Mouse (Mus musculus) midbrain, embryonic 16.5 days (tissue): ENCODE measurements at regions not wholly inside any gene's neighbourhood (a gene's known extent, or its start where the extent isn't known, plus 50 kb on each side); places are given as distances from the start of the nearest gene placed in this dataset.

Source experiments
- ATAC-seq: fragments of 200-750 bp; cut with Nextera tagmentation; 2 replicates; pipeline ENCODE4 v1.8.0; 2017; ENCODE audit warnings: moderate TSS enrichment
- H3K27ac ChIP-seq: fragments of 300-500 bp; sonication (generic); 2 replicates; pipeline ENCODE4 v1.5.1; 2014; ENCODE audit warnings: mild to moderate bottlenecking, low read length, mixed read lengths
- H3K27me3 ChIP-seq: fragments of 300-500 bp; sonication (generic); 2 replicates; pipeline ENCODE4 v1.6.1; 2014; ENCODE audit warnings: low read depth, low read length, mixed read lengths; ENCODE audit not compliant: control insufficient read depth, insufficient read depth
- H3K36me3 ChIP-seq: fragments of 300-500 bp; sonication (generic); 2 replicates; pipeline ENCODE4 v1.6.1; 2014; ENCODE audit warnings: mild to moderate bottlenecking, low read length, moderate library complexity, mixed read lengths; ENCODE audit not compliant: control insufficient read depth, insufficient read depth
- H3K4me1 ChIP-seq: fragments of 300-500 bp; sonication (generic); 2 replicates; pipeline ENCODE4 v1.6.1; 2014; ENCODE audit warnings: mild to moderate bottlenecking, low read length, mixed read lengths; ENCODE audit not compliant: control insufficient read depth, insufficient read depth
- H3K4me2 ChIP-seq: fragments of 300-500 bp; sonication (generic); 2 replicates; pipeline ENCODE4 v1.6.1; 2014; ENCODE audit warnings: mild to moderate bottlenecking, low read length, mixed read lengths
- H3K4me3 ChIP-seq: fragments of 300-500 bp; sonication (generic); 2 replicates; pipeline ENCODE4 v1.5.1; 2014; ENCODE audit warnings: low read depth, mild to moderate bottlenecking, low read length, moderate library complexity, mixed read lengths
- H3K9ac ChIP-seq: fragments of 300-500 bp; sonication (generic); 2 replicates; pipeline ENCODE4 v1.6.1; 2014; ENCODE audit warnings: low read depth, low read length, mixed read lengths
- H3K9me3 ChIP-seq: fragments of 300-500 bp; sonication (generic); replicated peaks from 2 replicates; pipeline ENCODE4 v1.6.1; 2014; ENCODE audit warnings: mild to moderate bottlenecking, low read length, mixed read lengths; ENCODE audit not compliant: control insufficient read depth, poor library complexity, severe bottlenecking
- WGBS: fragments of 180-500 bp; shearing (Covaris S2); extraction: QIAGEN DNeasy Blood & Tissue Kit; methylation state at CpG from one replicate; pipeline ENCODE4 v1.1.7; 2014; 5-methylcytosine and 5-hydroxymethylcytosine counted together

GRCm38 (mm10) chr11:66684181-66684580 is 158.4 kb upstream of the Shisa6 start:
- H3K9me3 ChIP-seq: no peaks in the 10 kb centered on the region
- H3K27ac ChIP-seq: no peak overlapping the region
- no peak for ATAC-seq
- WGBS: 66% methylated on average over 4 of the region's 4 CpGs
- no peaks in the 10 kb centered on the region for H3K4me1 ChIP-seq
- H3K9ac ChIP-seq: no peak overlapping the region
- no peak overlapping the region for H3K4me2 ChIP-seq
- H3K36me3 ChIP-seq: no peaks in the 10 kb centered on the region
- no peak overlapping the region for H3K4me3 ChIP-seq
- no peaks in the 10 kb centered on the region for H3K27me3 ChIP-seq

- Histone ChIP-seq H3K4me1 (no peaks in the 10 kb centered on the region), H3K9ac (no peak overlapping the region), H3K36me3 (no peaks in the 10 kb centered on the region), H3K27me3 (no peaks in the 10 kb centered on the region), H3K27ac (no peak overlapping the region), H3K4me3 (no peak overlapping the region), H3K9me3 (0 out of 2 replicates have a peak, but pooled peaks cover 4% of the 10 kb centered on the region), H3K4me2 (no peak overlapping the region)
- 62% methylated on average over 5 of the region's 5 CpGs for WGBS
- ATAC-seq: no peak
Observed at GRCm38 (mm10) chr11:66694651-66695266, 169.0 kb upstream of the Shisa6 start.

- Histone ChIP-seq H3K36me3 (no peaks in the 10 kb centered on the region), H3K4me3 (no peak overlapping the region), H3K27me3 (no peaks in the 10 kb centered on the region), H3K4me1 (no peaks in the 10 kb centered on the region), H3K9me3 (0 out of 2 replicates have a peak, but pooled peaks cover 4% of the 10 kb centered on the region), H3K27ac (no peak overlapping the region), H3K9ac (no peak overlapping the region), H3K4me2 (no peak overlapping the region)
- no peak for ATAC-seq
- WGBS: 84% methylated on average over 1 of the region's 1 CpGs
Observed at GRCm38 (mm10) chr11:66696791-66697190, 171.0 kb upstream of the Shisa6 start.

- ATAC-seq: no peak
- WGBS: 43% methylated on average over 1 of the region's 1 CpGs
- peaks cover 2% of the 10 kb centered on the region; the same call in 1 of the 2 replicates for H3K9me3 ChIP-seq
Observed at GRCm38 (mm10) chr11:66745479-66745878, 166.3 kb upstream of the Pirt start.

GRCm38 (mm10) chr11:66789997-66790396 is 121.8 kb upstream of the Pirt start:
- Histone ChIP-seq H3K9ac (no peak overlapping the region), H3K27ac (no peak overlapping the region), H3K4me2 (no peak overlapping the region), H3K9me3 (peaks cover 3% of the 10 kb centered on the region; the same call in 1 of the 2 replicates), H3K36me3 (no peaks in the 10 kb centered on the region), H3K27me3 (no peaks in the 10 kb centered on the region), H3K4me1 (no peaks in the 10 kb centered on the region), H3K4me3 (no peak overlapping the region)
- ATAC-seq: no peak
- 56% methylated on average over 3 of the region's 3 CpGs for WGBS

More at GRCm38 (mm10) chr11:66745479-66745878, 166.3 kb upstream of the Pirt start:
- Histone ChIP-seq H3K36me3 (no peaks in the 10 kb centered on the region), H3K4me2 (no peak overlapping the region), H3K27ac (no peak overlapping the region), H3K4me1 (no peaks in the 10 kb centered on the region), H3K9ac (no peak overlapping the region), H3K4me3 (no peak overlapping the region), H3K27me3 (no peaks in the 10 kb centered on the region)

GRCm38 (mm10) chr11:66806887-66807286 is 104.9 kb upstream of the Pirt start:
- WGBS: 76% methylated on average over 5 of the region's 5 CpGs
- no peak overlapping the region for H3K27ac ChIP-seq
- H3K9ac ChIP-seq: no peak overlapping the region
- H3K36me3 ChIP-seq: no peaks in the 10 kb centered on the region
- no peaks in the 10 kb centered on the region for H3K9me3 ChIP-seq
- H3K4me3 ChIP-seq: no peak overlapping the region
- H3K27me3 ChIP-seq: no peaks in the 10 kb centered on the region
- ATAC-seq: no peak
- H3K4me2 ChIP-seq: no peak overlapping the region
- no peaks in the 10 kb centered on the region for H3K4me1 ChIP-seq

GRCm38 (mm10) chr11:66813310-66813709 is 98.5 kb upstream of the Pirt start:
- ATAC-seq: 0 out of 2 replicates have a peak, but pooled peaks have one; percentile 21
- Histone ChIP-seq H3K9me3 (no peaks in the 10 kb centered on the region), H3K27ac (no peak overlapping the region), H3K27me3 (no peaks in the 10 kb centered on the region), H3K4me1 (peaks cover 5% of the 10 kb centered on the region), H3K9ac (no peak overlapping the region), H3K4me3 (no peak overlapping the region), H3K4me2 (no peak overlapping the region), H3K36me3 (no peaks in the 10 kb centered on the region)
- WGBS: 67% methylated on average over 5 of the region's 5 CpGs

- no peak overlapping the region for H3K9ac ChIP-seq
- 34% methylated on average over 4 of the region's 4 CpGs for WGBS
- no peak overlapping the region for H3K4me3 ChIP-seq
- no peaks in the 10 kb centered on the region for H3K27me3 ChIP-seq
- no peak overlapping the region for H3K27ac ChIP-seq
- ATAC-seq: peak; percentile 36; the same call in 1 of the 2 replicates
- H3K9me3 ChIP-seq: no peaks in the 10 kb centered on the region
- no peak overlapping the region for H3K4me2 ChIP-seq
- H3K4me1 ChIP-seq: peaks cover 5% of the 10 kb centered on the region
- H3K36me3 ChIP-seq: no peaks in the 10 kb centered on the region
Observed at GRCm38 (mm10) chr11:66813731-66814130, 98.0 kb upstream of the Pirt start.

GRCm38 (mm10) chr11:66835864-66836263 is 75.9 kb upstream of the Pirt start:
- Histone ChIP-seq H3K27me3 (no peaks in the 10 kb centered on the region), H3K4me3 (no peak overlapping the region), H3K36me3 (no peaks in the 10 kb centered on the region), H3K4me2 (no peak overlapping the region), H3K4me1 (no peaks in the 10 kb centered on the region), H3K27ac (no peak overlapping the region), H3K9ac (no peak overlapping the region), H3K9me3 (no peaks in the 10 kb centered on the region)
- no peak for ATAC-seq
- 85% methylated on average over 5 of the region's 5 CpGs for WGBS
